Mouse (Mus musculus): Measurements from ENCODE around the gene Tspan5.

- TF ChIP-seq POLR2A (IDR thresholded peaks at IDR 0.05; ENCODE audit: low read depth, low read length) (no peak), CTCF (conservative IDR thresholded peaks at IDR 0.05; ENCODE audit: insufficient read depth, insufficient read length, low read depth, low read length) (no peak)
These were observed 75.1 kb downstream of the Tspan5 start for GRCm38 (mm10) chr3:138816888-138817656.
